Mouse (Mus musculus): ENCODE results near the gene Mettl4. TPM values are rescaled to one million over a fixed set of nuclear protein-coding genes. Genes with fewer than 3 reads are reported as not detected.
A peak's percentile ranks its signal among the peaks of the same experiment; 100 is the strongest.

Mettl4 gene
- polyA plus RNA-seq (2012) = 0.19 and 0.20 TPM in 2 replicates

- TF ChIP-seq TAL1 (IDR thresholded peaks at IDR 0.05; ENCODE audit: low read length) (no peak), GATA1 (IDR thresholded peaks at IDR 0.05; ENCODE audit: low read length) (no peak)
- no peaks in the 10 kb centered on the region for H3K9me3 ChIP-seq (ENCODE audit: control insufficient read depth, low read length)
- H3K4me1 ChIP-seq (ENCODE audit: control insufficient read depth) = peaks cover 31% of the 10 kb centered on the region
- H3K27me3 ChIP-seq (ENCODE audit: control insufficient read depth) = no peaks in the 10 kb centered on the region
- H3K36me3 ChIP-seq (ENCODE audit: control insufficient read depth) = peaks cover 25% of the 10 kb centered on the region
- H3K4me3 ChIP-seq (replicated peaks) = peak within 1 kb of the TSS; percentile 93
Observed at GRCm38 (mm10) chr17:94749466-94750135, at the start of gene Mettl4. Gene Mettl4 (minus strand): TSS chr17:94750019.

- H3K27me3 ChIP-seq (ENCODE audit: control insufficient read depth) = no peaks in the 10 kb centered on the region
- peaks cover 26% of the 10 kb centered on the region for H3K36me3 ChIP-seq (ENCODE audit: control insufficient read depth)
- TF ChIP-seq TAL1 (IDR thresholded peaks at IDR 0.05; ENCODE audit: low read length) (no peak), GATA1 (IDR thresholded peaks at IDR 0.05; ENCODE audit: low read length) (no peak)
- H3K4me1 ChIP-seq (ENCODE audit: control insufficient read depth) = no peaks in the 10 kb centered on the region
- no peak overlapping the region for H3K4me3 ChIP-seq (replicated peaks)
- no peaks in the 10 kb centered on the region for H3K9me3 ChIP-seq (ENCODE audit: control insufficient read depth, low read length)
Observed at GRCm38 (mm10) chr17:94778871-94779482, 29.2 kb upstream of the Mettl4 start.

- H3K36me3 ChIP-seq (ENCODE audit: control insufficient read depth) = peaks cover 94% of the 10 kb centered on the region
- TF ChIP-seq TAL1 (IDR thresholded peaks at IDR 0.05; ENCODE audit: low read length) (no peak), GATA1 (IDR thresholded peaks at IDR 0.05; ENCODE audit: low read length) (no peak)
- H3K27me3 ChIP-seq (ENCODE audit: control insufficient read depth) = no peaks in the 10 kb centered on the region
- H3K4me3 ChIP-seq (replicated peaks) = no peak overlapping the region
- H3K9me3 ChIP-seq (ENCODE audit: control insufficient read depth, low read length) = no peaks in the 10 kb centered on the region
- H3K4me1 ChIP-seq (ENCODE audit: control insufficient read depth) = peaks cover 7% of the 10 kb centered on the region
Observed at GRCm38 (mm10) chr17:94768491-94768890, 18.7 kb upstream of the Mettl4 start.

- Histone ChIP-seq H3K4me1 (ENCODE audit: control insufficient read depth) (peaks cover 7% of the 10 kb centered on the region), H3K9me3 (ENCODE audit: control insufficient read depth, low read length) (no peaks in the 10 kb centered on the region), H3K4me3 (replicated peaks) (no peak overlapping the region), H3K36me3 (ENCODE audit: control insufficient read depth) (peaks cover 94% of the 10 kb centered on the region), H3K27me3 (ENCODE audit: control insufficient read depth) (no peaks in the 10 kb centered on the region)
- TF ChIP-seq TAL1 (IDR thresholded peaks at IDR 0.05; ENCODE audit: low read length) = no peak
- no peak for TF ChIP-seq GATA1 (IDR thresholded peaks at IDR 0.05; ENCODE audit: low read length)
Observed at GRCm38 (mm10) chr17:94764711-94765110, 14.9 kb upstream of the Mettl4 start.

GRCm38 (mm10) chr17:94764011-94764410 is 14.2 kb upstream of the Mettl4 start:
- peaks cover 7% of the 10 kb centered on the region for H3K4me1 ChIP-seq (ENCODE audit: control insufficient read depth)
- H3K4me3 ChIP-seq (replicated peaks) = no peak overlapping the region
- H3K27me3 ChIP-seq (ENCODE audit: control insufficient read depth) = no peaks in the 10 kb centered on the region
- peaks cover 91% of the 10 kb centered on the region for H3K36me3 ChIP-seq (ENCODE audit: control insufficient read depth)
- no peaks in the 10 kb centered on the region for H3K9me3 ChIP-seq (ENCODE audit: control insufficient read depth, low read length)
- no peak for TF ChIP-seq TAL1 (IDR thresholded peaks at IDR 0.05; ENCODE audit: low read length)
- TF ChIP-seq GATA1 (IDR thresholded peaks at IDR 0.05; ENCODE audit: low read length) = no peak

GRCm38 (mm10) chr17:94762405-94762804 is 12.6 kb upstream of the Mettl4 start:
- H3K9me3 ChIP-seq (ENCODE audit: control insufficient read depth, low read length) = no peaks in the 10 kb centered on the region
- no peak overlapping the region for H3K4me3 ChIP-seq (replicated peaks)
- peaks cover 90% of the 10 kb centered on the region for H3K36me3 ChIP-seq (ENCODE audit: control insufficient read depth)
- H3K27me3 ChIP-seq (ENCODE audit: control insufficient read depth) = no peaks in the 10 kb centered on the region
- no peak for TF ChIP-seq GATA1 (IDR thresholded peaks at IDR 0.05; ENCODE audit: low read length)
- no peak for TF ChIP-seq TAL1 (IDR thresholded peaks at IDR 0.05; ENCODE audit: low read length)
- peaks cover 7% of the 10 kb centered on the region for H3K4me1 ChIP-seq (ENCODE audit: control insufficient read depth)

GRCm38 (mm10) chr17:94750136-94750729 is 414 bp upstream of the Mettl4 start:
- no peak for TF ChIP-seq GATA1 (IDR thresholded peaks at IDR 0.05; ENCODE audit: low read length)
- TF ChIP-seq TAL1 (IDR thresholded peaks at IDR 0.05; ENCODE audit: low read length) = no peak
- Histone ChIP-seq H3K4me1 (ENCODE audit: control insufficient read depth) (peaks cover 31% of the 10 kb centered on the region), H3K36me3 (ENCODE audit: control insufficient read depth) (peaks cover 25% of the 10 kb centered on the region), H3K4me3 (replicated peaks) (peak overlapping the region; percentile 93), H3K9me3 (ENCODE audit: control insufficient read depth, low read length) (no peaks in the 10 kb centered on the region), H3K27me3 (ENCODE audit: control insufficient read depth) (no peaks in the 10 kb centered on the region)

- Histone ChIP-seq H3K4me3 (replicated peaks) (no peak overlapping the region), H3K9me3 (ENCODE audit: control insufficient read depth, low read length) (no peaks in the 10 kb centered on the region), H3K27me3 (ENCODE audit: control insufficient read depth) (no peaks in the 10 kb centered on the region), H3K4me1 (ENCODE audit: control insufficient read depth) (no peaks in the 10 kb centered on the region), H3K36me3 (ENCODE audit: control insufficient read depth) (peaks cover 42% of the 10 kb centered on the region)
- TF ChIP-seq TAL1 (IDR thresholded peaks at IDR 0.05; ENCODE audit: low read length) (no peak), GATA1 (IDR thresholded peaks at IDR 0.05; ENCODE audit: low read length) (no peak)
Observed at GRCm38 (mm10) chr17:94738173-94738572, 11.6 kb downstream of the Mettl4 start.

- TF ChIP-seq TAL1 (IDR thresholded peaks at IDR 0.05; ENCODE audit: low read length) (no peak), GATA1 (IDR thresholded peaks at IDR 0.05; ENCODE audit: low read length) (no peak)
- no peaks in the 10 kb centered on the region for H3K9me3 ChIP-seq (ENCODE audit: control insufficient read depth, low read length)
- no peak overlapping the region for H3K4me3 ChIP-seq (replicated peaks)
Observed at GRCm38 (mm10) chr17:94735885-94736284, 13.9 kb downstream of the Mettl4 start.

More at GRCm38 (mm10) chr17:94735885-94736284, 13.9 kb downstream of the Mettl4 start:
- Histone ChIP-seq H3K27me3 (ENCODE audit: control insufficient read depth) (no peaks in the 10 kb centered on the region), H3K36me3 (ENCODE audit: control insufficient read depth) (peaks cover 52% of the 10 kb centered on the region), H3K4me1 (ENCODE audit: control insufficient read depth) (no peaks in the 10 kb centered on the region)

All from erythroblast, embryonic 14.5 days (primary cell).